Mouse (Mus musculus) intestine, postnatal 0 days (tissue): Measurements from ENCODE around the gene Ptprz1. TPM values are rescaled to one million over a fixed set of nuclear protein-coding genes. Genes with fewer than 3 reads are reported as not detected.

Experiments
- ATAC-seq: fragments of 200-750 bp; cut with Nextera tagmentation; 2 replicates; pipeline ENCODE4 v1.8.0; 2017; ENCODE audit warnings: mild to moderate bottlenecking, moderate TSS enrichment, moderate library complexity
- H3K27ac ChIP-seq: fragments of 300-500 bp; sonication (generic); 2 replicates; pipeline ENCODE4 v1.5.1; 2014; ENCODE audit warnings: mild to moderate bottlenecking, low read depth, low read length, moderate library complexity
- H3K27me3 ChIP-seq: fragments of 300-500 bp; sonication (generic); replicated peaks from 2 replicates; pipeline ENCODE4 v1.6.1; 2014; ENCODE audit warnings: low read length, mixed read lengths; ENCODE audit not compliant: control insufficient read depth, insufficient read depth
- H3K36me3 ChIP-seq: fragments of 300-500 bp; sonication (generic); 2 replicates; pipeline ENCODE4 v1.6.1; 2014; ENCODE audit warnings: mild to moderate bottlenecking, moderate library complexity; ENCODE audit not compliant: control insufficient read depth, insufficient read depth
- H3K4me1 ChIP-seq: fragments of 300-500 bp; sonication (generic); replicated peaks from 2 replicates; pipeline ENCODE4 v1.6.1; 2014; ENCODE audit warnings: antibody characterized with exemption, low read length, mixed read lengths; ENCODE audit not compliant: control insufficient read depth, insufficient read depth
- H3K4me2 ChIP-seq: fragments of 300-500 bp; sonication (generic); replicated peaks from 2 replicates; pipeline ENCODE4 v1.6.1; 2014; ENCODE audit warnings: low read depth, mild to moderate bottlenecking, moderate library complexity
- H3K4me3 ChIP-seq: fragments of 300-500 bp; sonication (generic); 2 replicates; pipeline ENCODE4 v1.5.1; 2014; ENCODE audit warnings: low read depth, low read length
- H3K9ac ChIP-seq: fragments of 300-500 bp; sonication (generic); 2 replicates; pipeline ENCODE4 v1.6.1; 2014; ENCODE audit warnings: mild to moderate bottlenecking, low read depth, low read length
- H3K9me3 ChIP-seq: fragments of 300-500 bp; sonication (generic); 2 replicates; pipeline ENCODE4 v1.6.1; 2016; ENCODE audit warnings: mixed run types; ENCODE audit not compliant: control insufficient read depth
- CTCF ChIP-seq: sonication (generic); IDR thresholded peaks from 2 replicates; pipeline ENCODE4 v1.5.1; 2016; ENCODE audit warnings: low read depth, mild to moderate bottlenecking, control low read depth, antibody characterized with exemption, moderate library complexity
- WGBS: fragments of 180-500 bp; shearing (Covaris S2); extraction: QIAGEN DNeasy Blood & Tissue Kit; methylation state at CpG from one replicate; pipeline ENCODE4 v1.1.7; 2014; 5-methylcytosine and 5-hydroxymethylcytosine counted together
- polyA plus RNA-seq: library from polyadenylated mRNA; unstranded; fragments of >200 nt; fragmentation: Nextera tagmentation; extraction: Ambion mirVana; gene quantifications from 2 replicates; pipeline ENCODE4 v1.2.1, GENCODE M21; 2015

The Ptprz1 gene
- polyA plus RNA-seq, 1 experiment from 2014 or later, result 3.5 TPM

DNA sequence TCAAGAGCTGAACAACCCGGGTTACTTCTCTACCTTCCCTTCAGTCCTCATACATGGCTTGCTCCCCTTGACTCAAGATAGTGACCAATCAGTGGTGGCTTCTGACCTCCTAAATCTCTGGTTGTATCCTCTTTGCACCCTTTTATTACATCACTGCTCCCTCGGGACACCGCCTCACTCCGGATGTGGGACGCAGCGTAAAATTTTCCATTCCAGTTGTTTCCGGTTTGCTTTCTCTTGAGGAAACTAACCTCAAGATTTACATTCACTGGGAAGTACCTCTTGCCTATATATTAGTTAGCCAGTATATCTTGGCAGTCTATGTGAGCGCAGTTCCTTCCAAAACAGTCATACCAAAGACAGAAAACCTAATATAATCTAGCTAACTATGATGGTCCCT, 14.0 kb downstream of the Ptprz1 start:
- no peaks in the 10 kb centered on the region for H3K4me1 ChIP-seq
- no peak overlapping the region for H3K4me3 ChIP-seq
- H3K4me2 ChIP-seq, result no peak overlapping the region
- no peaks in the 10 kb centered on the region for H3K27me3 ChIP-seq
- H3K36me3 ChIP-seq, result no peaks in the 10 kb centered on the region
- H3K9ac ChIP-seq, result no peak overlapping the region
- ATAC-seq, result no peak
- 95% methylated on average over 8 of the region's 8 CpGs for WGBS
- no peaks in the 10 kb centered on the region for H3K9me3 ChIP-seq
- no peak for TF ChIP-seq CTCF
- no peak overlapping the region for H3K27ac ChIP-seq

DNA sequence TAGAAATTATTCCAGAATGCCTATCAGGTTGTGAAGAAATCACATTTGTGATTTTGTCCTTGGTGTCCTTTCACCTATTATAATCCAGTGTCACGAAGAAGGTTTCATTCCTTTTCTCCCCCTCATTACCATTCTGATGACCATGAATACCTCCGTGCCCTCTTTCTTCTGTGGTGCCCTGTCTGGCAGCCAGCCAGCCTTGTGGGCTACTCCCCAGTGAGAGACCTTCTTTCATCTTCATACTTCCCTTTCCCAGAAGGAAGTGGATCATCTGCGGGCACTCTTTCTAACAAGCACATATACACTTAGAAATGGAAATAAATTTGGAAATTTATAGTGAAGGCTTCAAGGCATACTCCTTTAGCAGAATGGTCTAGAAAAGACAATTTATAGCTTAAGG, 26.7 kb downstream of the Ptprz1 start:
- WGBS, result 77% methylated on average over 3 of the region's 3 CpGs
- no peak for TF ChIP-seq CTCF

DNA sequence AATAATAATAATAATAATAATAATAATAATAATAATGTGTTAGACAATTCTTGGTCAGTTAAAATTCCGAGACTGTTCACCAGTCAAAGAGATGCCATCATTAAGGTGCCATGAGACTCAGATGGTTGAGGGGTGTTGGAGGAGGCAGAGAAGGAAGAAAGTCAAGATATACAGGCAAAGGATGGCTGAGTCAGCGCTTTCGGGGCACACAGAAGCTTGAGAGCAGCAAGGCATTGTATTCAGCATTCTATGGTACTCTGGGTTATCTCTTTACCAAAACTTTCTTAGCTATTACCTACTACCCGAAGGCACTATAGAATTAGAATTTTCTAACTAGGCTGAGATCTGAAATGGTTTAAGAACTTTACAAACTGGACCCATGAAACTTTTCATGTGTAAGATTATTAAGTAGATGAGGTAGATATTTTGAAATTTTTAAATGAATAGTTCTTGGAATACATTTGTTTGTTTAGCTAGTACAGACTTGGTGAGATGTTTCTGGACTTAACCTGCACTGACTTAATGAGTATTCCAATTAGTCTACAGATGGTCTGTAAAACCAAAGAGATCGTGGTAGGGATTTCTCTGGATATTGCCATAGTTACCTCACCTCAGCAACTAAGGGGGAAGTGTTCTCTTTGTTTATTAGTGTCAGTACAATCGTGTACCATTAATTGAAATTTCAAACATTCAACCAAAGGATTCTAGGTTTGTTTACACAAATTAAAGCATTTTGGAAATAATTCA, 33.4 kb downstream of the Ptprz1 start:
- WGBS, result 78% methylated on average over 6 of the region's 6 CpGs
- no peak for ATAC-seq
- Histone ChIP-seq H3K9me3 (no peaks in the 10 kb centered on the region), H3K27me3 (no peaks in the 10 kb centered on the region), H3K27ac (no peak overlapping the region), H3K36me3 (no peaks in the 10 kb centered on the region), H3K4me2 (no peak overlapping the region), H3K9ac (no peak overlapping the region), H3K4me3 (no peak overlapping the region), H3K4me1 (no peaks in the 10 kb centered on the region)
- no peak for TF ChIP-seq CTCF

More for the DNA sequence above, 26.7 kb downstream of the Ptprz1 start:
- Histone ChIP-seq H3K4me3 (no peak overlapping the region), H3K36me3 (no peaks in the 10 kb centered on the region), H3K9me3 (no peaks in the 10 kb centered on the region), H3K4me2 (no peak overlapping the region), H3K27ac (no peak overlapping the region), H3K27me3 (no peaks in the 10 kb centered on the region), H3K4me1 (no peaks in the 10 kb centered on the region), H3K9ac (no peak overlapping the region)
- ATAC-seq, result no peak

DNA sequence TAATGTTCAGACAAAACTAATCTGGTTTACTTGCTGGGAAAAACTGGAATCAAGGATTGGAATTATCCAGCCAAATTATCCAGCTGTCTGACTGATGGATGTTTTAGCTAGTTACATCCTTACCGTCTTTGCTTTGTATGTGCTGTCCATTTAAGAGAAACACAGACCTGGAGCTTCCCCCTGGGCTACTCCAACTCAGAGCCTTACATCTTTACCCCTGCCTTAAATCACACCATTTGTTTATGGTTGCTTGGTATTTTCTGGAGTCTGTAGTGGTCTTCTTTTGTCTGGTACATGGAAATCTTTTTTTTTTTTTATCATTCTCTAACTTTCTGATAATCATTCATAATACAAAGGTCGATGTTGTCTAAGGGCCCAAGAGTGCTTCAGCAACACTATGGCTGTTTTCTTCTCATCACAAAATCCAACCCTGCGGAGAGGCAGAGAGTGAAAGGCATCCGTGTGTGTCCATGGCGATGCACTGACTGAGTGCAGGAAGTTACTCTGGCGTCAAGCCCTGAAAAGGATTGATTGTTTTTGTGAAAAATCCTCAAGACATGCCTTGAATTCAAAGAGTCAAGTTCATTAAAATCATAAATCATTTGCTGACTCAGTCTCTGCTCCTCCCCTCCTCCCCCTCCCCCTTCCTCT, 34.1 kb downstream of the Ptprz1 start:
- Histone ChIP-seq H3K4me3 (no peak overlapping the region), H3K27me3 (no peaks in the 10 kb centered on the region), H3K9me3 (no peaks in the 10 kb centered on the region), H3K4me2 (no peak overlapping the region), H3K4me1 (no peaks in the 10 kb centered on the region), H3K27ac (no peak overlapping the region), H3K9ac (no peak overlapping the region), H3K36me3 (no peaks in the 10 kb centered on the region)
- WGBS, result 47% methylated on average over 6 of the region's 6 CpGs
- ATAC-seq, result no peak
- TF ChIP-seq CTCF, result no peak

DNA sequence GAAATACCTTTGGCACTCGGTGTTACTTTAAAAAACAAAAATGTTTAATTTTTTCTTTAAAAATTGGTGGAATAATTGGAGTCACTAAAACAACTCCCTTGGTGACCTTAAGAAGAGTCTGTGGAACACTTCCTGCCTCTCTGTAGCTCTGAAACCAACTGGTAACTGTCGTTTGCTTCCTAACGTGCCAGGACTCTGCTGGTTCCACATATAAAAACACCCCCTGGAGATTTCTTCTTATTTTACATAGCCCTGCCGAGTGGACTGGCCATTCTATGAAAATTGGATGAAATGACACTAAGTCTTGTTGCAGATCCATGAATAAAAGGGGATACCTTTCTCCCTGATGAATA, 34.6 kb downstream of the Ptprz1 start:
- no peak for TF ChIP-seq CTCF
- H3K4me1 ChIP-seq, result no peaks in the 10 kb centered on the region
- no peak overlapping the region for H3K27ac ChIP-seq
- 59% methylated on average over 4 of the region's 4 CpGs for WGBS
- no peak overlapping the region for H3K9ac ChIP-seq
- H3K36me3 ChIP-seq, result no peaks in the 10 kb centered on the region
- H3K4me2 ChIP-seq, result no peak overlapping the region
- H3K4me3 ChIP-seq, result no peak overlapping the region
- H3K9me3 ChIP-seq, result no peaks in the 10 kb centered on the region
- no peak for ATAC-seq
- no peaks in the 10 kb centered on the region for H3K27me3 ChIP-seq

DNA sequence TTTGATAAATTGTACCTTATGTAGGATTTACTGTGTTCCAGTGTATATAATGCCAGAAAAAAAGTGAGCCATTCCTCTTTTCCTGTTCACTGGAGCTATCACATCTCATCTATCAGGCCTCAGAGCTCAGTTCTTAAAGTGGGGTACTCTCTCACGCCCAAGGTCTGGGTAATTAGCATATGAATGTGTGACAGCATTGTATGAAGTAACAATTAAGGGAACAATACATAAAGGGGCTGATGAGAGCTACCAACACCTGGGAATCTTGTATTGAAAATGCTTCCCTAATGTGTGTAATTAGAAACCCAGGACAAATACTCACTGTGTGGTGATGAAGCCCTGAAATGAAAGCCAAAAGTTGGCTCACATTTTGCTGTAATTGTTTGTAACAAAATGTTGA, 47.6 kb downstream of the Ptprz1 start:
- Histone ChIP-seq H3K27ac (no peak overlapping the region), H3K27me3 (no peaks in the 10 kb centered on the region), H3K36me3 (no peaks in the 10 kb centered on the region), H3K9ac (no peak overlapping the region), H3K9me3 (no peaks in the 10 kb centered on the region), H3K4me1 (no peaks in the 10 kb centered on the region), H3K4me2 (no peak overlapping the region), H3K4me3 (no peak overlapping the region)
- 29% methylated on average over 1 of the region's 1 CpGs for WGBS
- ATAC-seq, result no peak
- no peak for TF ChIP-seq CTCF
